Mouse (Mus musculus) B cell, adult 2 months (primary cell): ENCODE data around the gene Wdr5.

Experiments
- DNase-seq, 2 experiments: peaks; one replicate each; pipeline ENCODE4 v3.0.0; 2022

Gene Wdr5

DNA sequence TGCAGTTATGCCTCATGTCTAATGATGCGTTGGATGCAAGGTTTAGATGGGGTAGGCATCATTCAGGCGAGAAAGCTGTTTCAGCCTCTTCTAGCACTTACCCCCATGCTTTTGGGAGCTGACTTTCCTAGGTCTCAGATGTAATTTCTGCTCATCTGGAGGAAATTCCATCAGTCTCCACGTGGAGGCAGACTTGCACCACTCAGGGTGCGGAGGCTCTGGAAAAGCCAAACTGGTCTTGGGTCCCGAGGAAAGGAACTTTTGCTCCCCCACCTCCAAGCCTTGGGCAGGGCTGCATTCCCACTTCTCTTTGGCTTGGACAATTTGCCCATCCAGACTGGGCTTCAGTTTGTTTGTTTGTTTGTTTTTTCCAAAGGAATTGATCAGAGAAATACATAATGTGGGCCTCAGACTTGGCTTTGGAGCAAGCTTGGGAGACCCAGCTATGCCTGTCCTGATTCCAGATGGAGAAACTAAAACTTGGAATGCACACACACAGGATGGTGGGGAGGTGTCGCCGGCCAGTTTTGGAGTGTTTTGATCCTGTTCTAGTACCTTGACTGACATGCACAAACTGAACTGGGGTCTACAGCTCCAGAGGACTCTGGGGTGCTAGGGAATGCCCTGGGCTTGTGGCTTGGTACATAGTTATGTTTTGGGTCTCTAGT lies 37.8 kb downstream of the Wdr5 start:
- DNase-seq = peak; percentile 20 to 25

DNA sequence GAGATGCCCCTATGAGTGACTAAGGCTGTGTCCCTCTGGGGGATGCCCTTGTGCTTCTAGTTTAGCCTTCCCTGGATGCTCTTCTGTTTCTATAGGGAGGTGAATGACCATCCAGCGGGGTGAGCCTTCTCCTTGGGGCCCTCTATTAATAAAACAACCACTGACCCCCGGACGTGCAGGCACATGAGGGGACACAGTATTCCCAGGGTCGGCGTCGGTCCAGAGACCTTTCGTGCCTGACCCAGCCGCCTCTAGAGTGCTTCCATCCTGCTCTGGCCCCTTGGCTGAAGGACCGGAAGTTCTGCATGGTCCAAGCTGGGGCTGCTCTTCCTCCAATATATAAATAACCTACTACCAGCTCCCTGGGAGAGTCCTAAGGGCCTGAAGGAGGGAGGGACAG lies 39.4 kb downstream of the Wdr5 start:
- no peak for DNase-seq

DNA sequence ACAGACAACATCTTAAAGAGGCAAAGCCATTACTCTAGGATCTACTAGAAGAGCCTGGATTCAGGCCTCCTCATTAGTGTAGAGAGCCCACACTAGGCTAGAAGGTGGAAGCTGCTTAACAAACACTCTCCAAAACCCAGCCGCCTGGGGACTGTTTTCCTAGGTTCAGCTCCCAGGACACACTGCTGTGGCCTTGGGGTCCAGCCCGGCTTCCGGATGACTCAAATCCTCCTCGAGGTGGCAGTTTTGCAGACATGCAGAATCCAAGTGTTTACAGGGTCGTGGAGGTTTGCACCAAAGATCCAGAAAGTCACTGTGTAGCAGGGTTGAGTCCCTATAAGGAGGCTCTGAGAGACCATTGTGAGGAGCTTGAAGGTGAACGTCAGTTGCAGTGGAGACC lies 42.0 kb downstream of the Wdr5 start:
- DNase-seq = no peak

GRCm38 (mm10) chr2:27560708-27561123 lies 45.8 kb downstream of the Wdr5 start:
- DNase-seq = no peak

- no peak for DNase-seq
Measured at GRCm38 (mm10) chr2:27561159-27561558, 46.2 kb downstream of the Wdr5 start.

- no peak for DNase-seq
Measured at GRCm38 (mm10) chr2:27561829-27562228, 46.9 kb downstream of the Wdr5 start.

GRCm38 (mm10) chr2:27563641-27564148 lies 48.7 kb downstream of the Wdr5 start:
- no peak for DNase-seq

DNA sequence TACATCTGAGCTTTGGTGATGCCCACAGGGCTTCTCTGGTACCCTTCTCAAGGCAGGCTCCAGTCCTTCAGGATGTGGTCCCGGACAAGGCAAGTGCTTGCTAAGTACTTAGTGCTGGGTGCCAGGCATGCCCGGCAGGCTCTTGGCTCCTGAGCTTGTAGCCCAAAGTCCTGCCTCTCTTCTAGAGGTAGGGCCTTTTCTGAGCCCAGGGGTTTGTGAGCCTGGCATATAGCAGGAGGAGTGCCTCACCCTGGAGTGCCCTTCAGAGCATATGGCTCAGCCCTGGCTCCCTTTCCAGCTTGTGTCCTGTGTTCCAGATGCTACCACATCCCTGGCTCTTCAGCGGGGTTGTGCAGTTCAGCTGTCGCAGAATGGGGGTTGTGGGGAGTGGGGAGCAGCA lies 49.7 kb downstream of the Wdr5 start:
- DNase-seq = no peak

- DNase-seq = no peak
Measured at GRCm38 (mm10) chr2:27565316-27566103, 50.6 kb downstream of the Wdr5 start.

GRCm38 (mm10) chr2:27570856-27571255 lies 55.9 kb downstream of the Wdr5 start:
- DNase-seq = no peak

GRCm38 (mm10) chr2:27572261-27572793 lies 57.4 kb downstream of the Wdr5 start:
- DNase-seq = no peak

DNA sequence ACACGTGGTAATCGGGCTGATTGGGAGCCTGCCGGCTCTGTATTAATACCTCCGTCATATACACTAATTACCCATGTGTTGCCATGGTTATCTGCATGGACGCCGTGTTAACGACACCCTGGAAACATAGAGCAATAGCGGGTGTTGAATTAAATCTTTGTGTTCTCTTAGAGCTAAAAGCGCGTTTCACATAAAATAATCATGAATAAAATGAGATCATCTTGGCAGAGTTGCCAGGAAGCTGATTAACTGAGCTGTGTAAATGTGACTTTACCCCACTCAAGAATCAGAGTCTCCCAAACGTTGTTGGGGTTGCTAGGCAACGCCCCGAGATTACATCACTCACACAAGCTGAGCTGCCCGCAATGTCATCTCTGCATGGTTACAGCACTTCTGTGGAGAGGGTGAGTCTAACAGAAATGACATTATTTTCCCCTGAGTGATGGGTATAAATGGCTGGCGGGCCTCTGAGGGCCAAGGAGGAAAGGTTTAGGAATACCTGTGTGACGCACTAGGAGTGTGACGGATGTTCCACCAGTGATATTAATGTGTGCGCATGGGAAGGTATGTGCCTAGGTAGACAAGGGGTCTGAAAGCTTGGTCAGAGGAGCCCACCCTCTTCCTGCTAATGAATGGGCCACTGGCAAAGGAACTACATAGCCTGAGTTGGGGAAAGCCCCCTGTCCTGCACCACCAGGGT lies 58.1 kb downstream of the Wdr5 start:
- DNase-seq = no peak

DNA sequence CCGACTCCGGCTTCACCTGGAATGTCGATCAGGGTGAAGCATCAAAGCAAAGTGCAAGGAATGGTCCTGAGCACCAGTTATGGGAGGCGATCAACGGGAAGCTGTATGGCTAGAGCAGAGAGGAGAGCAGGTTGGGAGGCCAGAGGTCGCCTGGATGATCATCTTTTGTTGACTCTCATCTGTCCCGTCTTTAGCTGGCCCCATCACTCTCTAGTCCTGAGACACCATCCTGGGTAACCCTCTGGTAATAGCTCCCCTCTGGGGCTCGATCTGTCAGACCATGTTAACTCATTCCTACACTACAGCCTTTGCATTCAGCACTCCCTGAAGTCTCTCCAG lies 58.6 kb downstream of the Wdr5 start:
- no peak for DNase-seq

DNA sequence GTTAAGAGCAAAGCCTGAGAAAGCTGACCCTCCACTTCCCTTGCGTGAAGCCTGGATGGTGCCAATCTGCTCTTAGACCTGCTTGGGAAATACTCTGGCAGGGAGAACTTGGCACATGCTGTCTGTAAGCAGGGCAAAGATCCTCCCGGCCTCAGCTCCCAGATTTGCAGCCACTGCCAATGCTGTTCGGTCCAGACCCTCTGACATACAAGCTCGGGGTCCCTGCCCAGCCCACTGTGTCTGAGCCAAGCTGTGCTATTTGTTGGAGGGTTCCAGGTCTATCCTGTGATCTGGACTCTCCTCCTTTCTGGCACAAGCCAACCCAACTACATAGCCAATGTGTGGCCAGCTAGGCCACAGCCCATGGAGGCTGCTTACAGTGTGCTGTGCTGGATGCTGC lies 61.5 kb downstream of the Wdr5 start:
- DNase-seq = no peak

DNA sequence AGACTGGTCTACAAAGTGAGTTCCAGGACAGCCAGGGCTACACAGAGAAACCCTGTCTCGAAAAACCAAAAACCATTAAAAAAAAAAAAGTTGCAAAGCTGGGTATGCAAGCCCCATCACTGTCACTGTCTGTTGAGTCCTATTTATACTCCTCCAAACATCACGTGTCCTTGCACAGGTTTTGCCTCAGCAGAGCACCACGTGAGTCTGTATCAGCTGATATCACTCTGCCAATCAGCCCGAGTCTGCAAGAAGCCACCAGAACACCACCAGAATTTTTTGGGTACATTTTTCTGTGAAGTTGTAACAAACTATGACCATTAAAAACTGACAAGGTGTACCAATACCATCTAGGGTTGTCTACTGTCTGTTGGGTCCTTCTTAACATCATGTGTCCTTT lies 63.6 kb downstream of the Wdr5 start:
- no peak for DNase-seq

DNA sequence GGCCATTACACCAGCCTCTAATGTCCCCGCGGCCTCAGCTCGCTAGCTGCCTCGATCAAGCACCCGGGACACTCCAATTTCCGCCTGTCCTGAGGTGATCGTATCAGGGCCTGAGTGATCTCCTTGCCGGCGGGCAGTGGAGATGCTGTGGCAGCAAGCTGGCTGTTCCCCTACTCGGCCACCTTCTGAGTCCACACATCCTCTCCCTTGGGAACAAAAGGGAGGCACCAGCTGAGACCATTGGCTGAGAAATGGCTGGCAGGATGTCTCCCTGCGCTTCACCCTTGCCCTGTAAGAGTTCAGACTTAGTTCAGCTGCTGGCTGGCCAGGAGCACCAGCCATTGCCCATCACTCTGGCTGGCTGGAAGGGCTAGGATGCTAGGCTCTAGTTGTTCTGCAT lies 67.2 kb downstream of the Wdr5 start:
- DNase-seq = no peak

DNA sequence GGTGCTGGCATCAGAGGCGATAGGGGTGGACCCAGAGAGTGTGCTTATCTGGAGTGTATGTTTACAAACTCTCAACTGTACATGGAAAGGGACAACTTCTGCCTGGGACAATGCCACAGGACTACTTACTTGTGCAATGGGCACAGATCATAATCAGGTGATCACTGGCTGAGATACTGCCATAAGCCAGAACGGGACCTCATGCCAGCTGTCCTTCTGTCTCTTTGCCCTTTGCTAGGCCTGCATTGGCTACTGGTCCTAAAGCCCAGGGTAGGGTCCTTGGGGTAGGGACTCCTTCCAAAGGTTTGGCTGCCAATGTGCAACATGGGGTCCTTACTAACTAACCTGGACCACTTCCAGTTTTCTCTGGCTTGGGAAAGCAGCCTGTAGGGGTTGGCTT lies 68.1 kb downstream of the Wdr5 start:
- no peak for DNase-seq

DNA sequence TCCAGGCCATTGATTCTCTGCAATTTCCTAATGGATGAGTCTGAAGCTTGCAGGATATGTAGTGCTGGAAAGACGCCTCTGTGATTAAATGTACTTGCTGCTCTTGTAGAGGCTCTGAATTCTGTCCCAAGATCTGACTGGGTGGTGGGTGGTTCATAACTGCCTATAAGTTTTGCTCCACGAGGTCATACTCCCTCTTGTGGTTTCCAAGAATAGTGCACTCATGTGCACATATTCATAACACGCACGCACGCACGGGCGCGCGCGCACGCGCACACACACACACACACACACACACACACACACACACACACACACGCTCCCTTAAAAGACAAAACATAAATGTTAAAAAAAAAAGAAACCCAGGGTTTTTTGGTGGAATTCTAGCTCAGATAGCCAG lies 69.6 kb downstream of the Wdr5 start:
- no peak for DNase-seq
